Mouse (Mus musculus) frontal cortex, postnatal 14 days (tissue): ENCODE data around the gene Dynlt1b.
"Not testable (repeated sequence)": the region's sequence is repeated elsewhere in the genome, so short reads cannot be mapped to it uniquely, and the experiment has no call there.

Experiments
- DNase-seq, 2 experiments: peaks; one replicate each; pipeline ENCODE4 v3.0.0; 2022; ENCODE audit warnings: low spot score in 2 of 2

Dynlt1b gene

GRCm38 (mm10) chr17:6422805-6423204 is 7.1 kb upstream of the Dynlt1b start:
- DNase-seq = not testable (repeated sequence)

- not testable (repeated sequence) for DNase-seq
These were observed 5.5 kb upstream of the Dynlt1b start for GRCm38 (mm10) chr17:6424294-6424980.

DNA sequence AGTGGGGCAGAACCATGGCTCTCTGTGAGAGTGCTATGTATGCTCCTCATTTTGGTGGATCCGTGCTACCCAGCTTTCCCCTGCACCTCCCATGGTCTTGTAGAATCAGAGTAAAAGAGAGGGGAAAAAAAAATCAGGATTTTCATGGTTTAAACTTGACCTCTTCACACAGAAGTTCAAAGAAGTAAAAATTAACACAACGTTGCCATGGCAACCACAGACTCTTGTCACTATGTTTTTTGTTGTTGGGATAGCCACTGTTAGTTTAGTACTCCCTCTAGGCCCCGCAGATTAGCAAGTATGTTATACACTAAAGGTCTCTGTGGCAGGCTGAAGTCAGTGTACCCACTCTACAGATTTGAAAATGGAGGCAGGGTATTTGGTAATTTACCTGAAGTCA is 4.6 kb upstream of the Dynlt1b start:
- not testable (repeated sequence) for DNase-seq

DNA sequence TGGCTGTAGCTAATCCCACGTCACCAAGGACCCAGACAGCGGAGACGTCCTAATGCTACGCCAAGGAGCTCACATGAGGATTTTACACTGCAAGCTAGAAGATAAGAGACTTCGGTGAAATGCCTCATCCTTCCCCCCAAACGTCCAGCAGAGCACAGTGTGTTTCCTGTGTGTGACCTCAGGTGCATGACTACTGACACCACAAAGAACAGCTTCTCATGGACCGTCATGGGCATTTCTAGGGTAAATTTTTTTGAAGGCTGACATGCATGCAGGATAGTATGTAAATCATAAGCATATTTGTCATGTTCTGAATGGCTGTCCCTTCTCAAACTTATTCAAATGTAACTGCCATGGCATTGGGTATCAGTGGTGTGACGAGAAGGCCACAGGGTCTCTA is 3.0 kb upstream of the Dynlt1b start:
- not testable (repeated sequence) for DNase-seq

- DNase-seq = not testable (repeated sequence)
These were observed 986 bp upstream of the Dynlt1b start for GRCm38 (mm10) chr17:6428926-6429325.

DNA sequence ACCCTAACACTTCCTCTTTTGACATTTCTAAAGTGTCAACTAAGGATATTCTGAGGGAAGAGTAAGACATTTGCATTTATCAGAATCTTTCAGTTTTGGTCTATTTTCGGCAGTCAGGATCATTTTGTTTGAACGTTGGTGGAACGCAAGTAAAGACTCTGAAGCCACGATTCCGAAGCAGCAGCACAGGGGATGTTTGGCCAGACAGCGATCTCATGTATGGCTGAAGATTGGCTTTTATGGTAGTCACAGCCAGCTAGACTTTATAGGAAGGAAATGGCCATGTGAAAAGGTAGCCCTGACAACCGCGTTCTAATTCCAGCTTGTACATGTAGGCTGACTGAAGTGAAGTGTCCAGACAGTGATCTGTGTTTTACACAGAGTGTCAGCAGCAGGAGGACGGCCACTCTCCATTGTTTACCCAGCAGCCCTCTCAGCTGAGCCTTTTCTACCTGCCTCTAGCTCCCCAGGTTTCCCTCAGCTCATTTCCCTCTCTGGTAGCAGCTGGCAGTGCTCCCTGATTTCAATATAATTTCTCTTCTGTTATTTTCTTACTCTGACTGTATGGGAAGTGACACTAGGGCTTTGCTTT is 594 bp downstream of the Dynlt1b start:
- DNase-seq = not testable (repeated sequence)

DNA sequence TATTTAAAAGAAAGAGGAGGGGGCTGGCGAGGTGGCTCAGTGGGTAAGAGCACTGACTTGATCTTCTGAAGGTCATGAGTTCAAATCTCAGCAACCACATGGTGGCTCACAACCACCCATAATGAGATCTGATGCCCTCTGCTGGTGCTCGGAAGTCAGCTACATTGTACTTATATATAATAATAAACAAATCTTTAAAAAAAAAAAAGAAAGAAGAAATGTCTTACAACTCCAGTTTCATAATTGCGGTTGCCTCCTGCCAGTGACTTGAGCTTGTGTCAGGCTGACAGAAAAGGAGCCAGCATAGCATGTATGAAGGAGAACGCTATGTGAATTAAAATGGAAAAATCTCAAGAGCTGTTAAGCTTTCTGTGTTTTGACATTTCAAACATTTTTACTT is 2.5 kb downstream of the Dynlt1b start:
- not testable (repeated sequence) for DNase-seq

GRCm38 (mm10) chr17:6433691-6434090 is 3.8 kb downstream of the Dynlt1b start:
- not testable (repeated sequence) for DNase-seq

GRCm38 (mm10) chr17:6438080-6438479 is 8.2 kb downstream of the Dynlt1b start:
- not testable (repeated sequence) for DNase-seq

GRCm38 (mm10) chr17:6439913-6440312 is 10.0 kb downstream of the Dynlt1b start:
- not testable (repeated sequence) for DNase-seq

- not testable (repeated sequence) for DNase-seq
These were observed 10.7 kb downstream of the Dynlt1b start for GRCm38 (mm10) chr17:6440493-6441077.

DNA sequence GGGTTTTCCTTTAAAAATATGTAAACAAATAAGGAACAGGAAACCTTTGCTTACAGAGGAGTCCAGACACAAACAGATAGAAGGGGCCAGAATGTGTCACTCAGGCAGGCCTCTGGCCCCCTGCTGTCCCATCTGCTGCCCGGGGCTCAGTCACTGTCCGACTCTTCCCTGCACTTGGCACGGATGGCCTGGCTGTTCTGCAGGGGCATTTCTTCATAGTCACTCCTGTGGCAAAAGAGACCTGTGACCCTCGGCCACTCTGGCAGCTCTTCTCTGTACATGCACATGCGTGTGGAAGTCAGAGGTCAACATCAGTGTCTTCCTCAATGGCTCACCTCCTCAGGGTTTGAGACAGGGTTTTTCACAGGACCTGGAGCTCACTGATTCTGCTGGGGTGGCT is 11.3 kb downstream of the Dynlt1b start:
- not testable (repeated sequence) for DNase-seq

DNA sequence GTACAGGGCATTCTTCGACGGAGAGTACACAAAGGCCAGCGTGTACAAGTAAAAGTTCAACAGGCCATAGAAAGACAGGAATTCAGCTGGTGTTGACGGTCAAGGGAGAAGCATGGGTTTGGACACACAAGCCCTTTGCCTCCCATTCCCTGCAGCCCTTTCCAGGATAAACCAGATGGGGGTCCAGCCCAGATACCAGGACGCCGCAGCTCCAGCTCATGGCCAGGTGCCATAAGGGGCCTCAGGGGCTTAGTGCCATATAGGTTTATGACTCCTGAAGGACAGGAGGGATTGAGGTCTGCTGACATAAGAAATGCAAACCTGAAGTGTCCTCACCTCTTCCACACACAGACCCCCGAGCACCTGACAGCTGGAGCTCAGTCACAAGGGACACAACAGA is 12.6 kb downstream of the Dynlt1b start:
- not testable (repeated sequence) for DNase-seq

GRCm38 (mm10) chr17:6445794-6446587 is 16.1 kb downstream of the Dynlt1b start:
- DNase-seq = not testable (repeated sequence)

DNA sequence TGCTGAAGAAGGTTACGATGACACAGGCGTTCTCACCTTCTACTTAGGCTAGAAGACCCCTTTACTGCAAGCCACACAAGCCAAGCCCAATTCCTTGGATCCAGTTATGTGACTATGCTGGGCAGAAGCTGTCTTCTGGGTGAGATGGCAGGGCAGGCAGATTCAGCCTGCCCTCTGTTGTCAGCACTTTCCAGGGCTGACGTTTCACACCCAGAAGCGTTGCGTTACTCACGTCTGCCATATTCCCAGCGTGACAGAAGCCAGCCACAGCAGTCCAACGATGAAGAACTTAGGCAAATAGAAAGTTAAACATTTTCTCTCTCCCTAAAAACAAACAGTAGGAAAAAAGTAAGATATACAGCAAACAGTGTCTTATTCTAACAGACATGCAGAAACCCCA is 18.4 kb downstream of the Dynlt1b start:
- not testable (repeated sequence) for DNase-seq

- DNase-seq = not testable (repeated sequence)
These were observed 19.3 kb downstream of the Dynlt1b start for GRCm38 (mm10) chr17:6449166-6449565.

- DNase-seq = not testable (repeated sequence)
These were observed 21.3 kb downstream of the Dynlt1b start for GRCm38 (mm10) chr17:6451205-6451604.

GRCm38 (mm10) chr17:6452689-6453088 is 22.8 kb downstream of the Dynlt1b start:
- DNase-seq = peak in 1 of 2 experiments; percentile 66

DNA sequence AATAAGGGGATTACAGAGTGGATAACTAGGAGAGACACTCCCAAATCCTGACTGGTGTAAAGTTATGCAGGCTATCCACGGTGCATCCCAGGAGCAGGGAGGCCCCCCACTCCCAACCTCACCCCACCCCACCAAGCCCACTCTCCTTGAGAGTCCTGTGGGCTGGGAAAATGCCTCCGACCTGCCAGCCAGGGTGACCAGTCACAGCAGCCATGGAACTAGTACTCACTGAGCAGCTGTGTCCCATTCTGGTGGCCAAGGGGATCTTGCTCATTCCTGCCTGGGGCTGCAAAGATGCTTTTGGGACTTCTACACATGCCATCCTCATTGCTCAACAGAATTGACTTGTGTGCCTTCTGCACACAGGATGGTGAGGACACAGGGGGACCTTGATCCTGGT is 24.8 kb downstream of the Dynlt1b start:
- not testable (repeated sequence) for DNase-seq

DNA sequence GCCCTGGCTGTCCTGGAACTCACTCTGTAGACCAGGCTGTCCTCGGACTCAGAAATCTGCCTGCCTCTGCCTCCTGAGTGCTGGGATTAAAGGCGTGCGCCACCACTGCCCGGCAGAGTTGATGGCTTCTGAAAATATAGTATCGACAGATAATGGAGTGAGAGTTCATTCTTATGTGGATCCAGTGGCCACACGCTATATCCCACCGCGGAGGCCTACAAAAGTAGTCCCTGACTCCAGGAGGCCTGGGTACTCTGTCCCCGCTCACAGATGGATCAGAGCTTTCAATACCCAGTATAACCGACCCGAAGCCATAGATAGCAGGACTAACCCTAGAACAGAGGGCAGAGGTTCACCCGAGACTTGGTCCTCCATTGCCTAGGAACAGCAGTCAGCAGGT is 26.0 kb downstream of the Dynlt1b start:
- not testable (repeated sequence) for DNase-seq

- DNase-seq = not testable (repeated sequence)
These were observed 26.9 kb downstream of the Dynlt1b start for GRCm38 (mm10) chr17:6456614-6457402.
